Mouse (Mus musculus) R1 (cell line): Measurements from ENCODE around the gene Gm21885.

Source experiments
- DNase-seq: peaks from one replicate; pipeline ENCODE4 v3.0.0-alpha.2; 2018; ENCODE audit warnings: low read depth, low spot score

Gene Gm21885

GRCm38 (mm10) chr11:94268761-94269160 lies 12.9 kb upstream of the Gm21885 start:
- no peak for DNase-seq

DNA sequence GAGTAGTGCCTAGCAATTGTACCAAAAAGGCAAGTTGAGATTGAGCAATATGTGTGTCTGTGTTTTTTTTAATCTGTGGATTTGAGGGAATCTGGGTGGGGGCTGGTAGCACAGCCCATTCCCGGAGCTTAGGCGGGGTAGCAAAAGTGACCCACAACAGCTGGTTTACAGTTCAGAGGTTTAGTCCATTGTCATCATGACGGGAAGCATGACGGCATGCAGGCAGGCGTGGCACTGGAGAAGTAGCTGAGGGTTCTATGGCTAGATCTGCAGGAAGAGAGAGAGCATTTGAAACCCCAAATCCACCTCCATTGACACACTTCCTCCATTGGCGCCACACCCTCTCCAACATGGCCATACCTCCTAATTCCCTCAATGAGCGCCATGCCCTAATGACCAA lies 11.8 kb upstream of the Gm21885 start:
- no peak for DNase-seq

DNA sequence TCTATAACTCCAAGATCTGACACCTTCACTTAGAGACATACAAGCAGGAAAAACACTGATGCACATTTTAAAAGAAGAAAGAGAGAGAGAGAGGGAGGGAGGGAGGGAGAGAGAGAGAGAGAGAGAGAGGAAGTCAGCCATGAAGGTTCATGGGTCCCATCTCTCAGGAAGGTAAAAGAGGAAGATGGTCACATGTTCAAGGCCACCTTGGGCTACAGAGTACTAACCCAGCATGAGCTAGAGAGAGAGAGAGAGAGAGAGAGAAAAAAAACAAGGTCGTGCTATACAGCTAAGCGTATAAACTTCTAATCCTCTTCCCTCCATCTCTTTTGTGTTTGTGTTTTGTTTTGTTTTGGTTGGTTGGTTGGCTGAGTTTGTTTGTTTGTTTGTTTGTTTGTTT lies 10.7 kb upstream of the Gm21885 start:
- no peak for DNase-seq

GRCm38 (mm10) chr11:94272960-94273927 lies 8.4 kb upstream of the Gm21885 start:
- DNase-seq: no peak

DNA sequence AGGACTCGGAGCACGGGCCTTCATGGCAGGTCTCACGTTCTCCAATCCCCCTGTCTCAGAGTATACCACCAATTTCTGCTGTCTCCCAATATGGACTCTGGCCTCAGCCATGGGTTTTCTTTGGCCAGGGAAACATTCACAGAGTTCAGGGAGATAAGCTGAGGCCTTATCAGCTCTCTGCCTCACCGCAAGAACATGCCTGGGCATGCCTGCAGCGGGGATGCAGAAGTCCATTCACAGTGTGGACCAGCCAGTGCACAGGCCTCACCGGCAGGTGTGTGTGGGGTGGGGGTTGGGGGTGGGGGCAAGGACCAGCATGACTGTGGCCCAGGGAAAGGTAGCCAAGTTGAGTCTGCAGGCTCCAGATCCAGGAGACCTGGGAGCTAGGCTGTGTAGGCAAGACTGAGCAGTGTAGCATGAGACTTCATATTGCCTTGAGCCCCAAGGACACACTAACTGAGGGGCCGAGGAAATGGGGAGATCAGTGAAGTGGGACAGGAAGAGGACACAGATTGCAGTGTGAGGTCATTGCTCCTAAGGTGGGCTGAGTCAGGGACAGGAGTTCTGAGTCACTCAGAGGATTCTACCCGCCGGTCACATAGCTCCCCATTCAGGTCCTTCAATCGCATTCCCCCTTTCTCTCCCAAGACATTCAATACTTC lies 7.3 kb upstream of the Gm21885 start:
- DNase-seq: peak; percentile 21

DNA sequence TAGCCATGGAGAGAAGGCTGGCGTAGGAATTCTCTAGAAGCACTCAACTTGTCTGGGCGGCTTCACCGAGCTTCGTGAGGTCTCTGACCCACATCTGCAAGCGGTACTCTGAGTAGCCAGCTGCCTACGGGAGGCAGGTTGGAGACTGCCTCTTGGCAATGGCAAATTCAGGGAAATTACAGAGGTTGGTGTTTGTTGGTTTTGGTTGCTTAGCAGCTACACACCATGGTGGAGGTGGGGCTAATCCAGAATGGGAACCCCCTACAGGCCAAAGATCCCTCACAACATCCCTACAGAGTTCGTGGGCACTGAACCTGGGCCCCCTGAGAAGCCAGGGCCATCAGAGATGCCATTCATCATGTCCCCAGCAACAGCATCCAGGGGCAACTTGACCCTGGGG lies 6.4 kb upstream of the Gm21885 start:
- peak; percentile 40 for DNase-seq

- no peak for DNase-seq
These were observed 6.0 kb upstream of the Gm21885 start for GRCm38 (mm10) chr11:94275686-94276085.

- DNase-seq: peak; percentile 95
These were observed 4.8 kb upstream of the Gm21885 start for GRCm38 (mm10) chr11:94276869-94277337.

GRCm38 (mm10) chr11:94282291-94282690 lies 618 bp downstream of the Gm21885 start:
- DNase-seq: no peak

DNA sequence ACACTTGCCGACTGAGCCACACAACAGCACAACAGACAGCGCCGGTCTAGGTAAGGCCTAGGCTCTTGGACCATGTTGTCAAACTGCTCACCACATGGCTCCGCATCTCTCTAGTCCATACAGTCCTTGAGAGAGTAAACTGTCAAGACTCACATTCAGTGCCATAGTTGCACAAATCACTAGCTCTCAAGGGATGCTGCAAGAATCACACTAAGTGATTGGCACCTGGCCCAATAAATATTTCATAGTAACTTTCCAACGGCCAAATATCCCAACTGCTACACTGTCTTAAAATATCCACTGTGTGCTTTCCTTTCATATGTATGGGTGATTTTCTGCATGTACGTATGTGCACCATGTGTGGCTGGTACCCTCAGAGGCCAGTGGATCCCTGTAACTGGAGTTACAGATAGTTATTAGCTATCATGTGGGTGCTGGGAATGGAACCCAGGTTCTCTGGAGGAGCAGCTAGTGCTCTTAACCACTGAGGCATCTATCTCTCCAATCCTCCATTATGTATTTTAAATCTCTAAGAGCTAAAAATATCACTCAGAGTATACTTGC lies 1.9 kb downstream of the Gm21885 start:
- no peak for DNase-seq

DNA sequence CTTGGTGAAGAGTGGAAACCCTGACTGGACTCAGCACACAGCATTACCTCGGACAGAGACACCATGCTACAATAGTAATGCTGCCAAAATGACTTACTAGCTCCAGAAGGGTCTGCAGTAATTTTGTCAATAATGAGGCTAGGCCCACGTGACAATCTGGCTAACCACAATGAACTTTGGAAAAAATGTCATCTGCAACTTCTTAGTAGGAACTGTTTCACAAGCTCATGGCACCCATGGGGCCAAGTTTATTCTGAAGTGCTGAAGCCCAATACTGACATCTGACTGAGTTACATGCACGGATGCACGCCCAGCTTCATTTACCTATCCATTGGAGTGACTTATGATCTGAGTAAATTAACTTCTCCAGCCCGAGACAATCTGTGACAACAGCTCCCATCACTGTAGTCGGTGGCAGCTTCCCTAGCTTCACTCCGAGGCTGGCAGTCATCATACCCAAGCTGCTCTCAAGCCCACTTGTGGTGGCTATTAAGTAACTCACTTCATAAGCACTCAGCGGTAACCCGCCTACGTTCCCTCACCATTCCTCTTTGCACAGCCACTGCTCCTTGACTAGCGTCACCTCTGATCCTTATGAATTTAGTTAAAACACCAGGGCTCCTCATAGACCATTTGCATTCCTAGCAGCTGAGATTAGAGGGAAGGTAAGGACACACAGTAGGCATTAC lies 4.4 kb downstream of the Gm21885 start:
- DNase-seq: no peak

DNA sequence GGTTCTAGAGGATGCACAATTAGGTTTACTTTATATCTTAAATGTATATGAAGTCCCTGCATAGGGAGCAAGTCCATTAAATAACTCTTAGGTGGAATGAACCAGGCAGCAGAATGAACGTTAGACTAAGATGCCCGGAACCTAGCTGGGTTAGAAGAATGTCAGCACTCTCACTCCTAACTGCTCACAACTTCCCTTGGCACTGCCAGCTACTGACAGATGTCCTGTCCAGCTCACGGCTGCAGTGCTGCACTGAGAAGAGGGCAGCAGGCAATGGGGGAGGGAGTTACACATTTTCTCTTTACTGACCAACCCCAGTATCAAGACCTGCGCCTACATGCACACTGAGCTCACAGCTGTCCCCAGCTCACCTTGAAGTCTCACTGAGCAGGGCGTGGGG lies 5.4 kb downstream of the Gm21885 start:
- no peak for DNase-seq

GRCm38 (mm10) chr11:94290062-94290740 lies 8.5 kb downstream of the Gm21885 start:
- DNase-seq: no peak

- DNase-seq: peak; percentile 54
These were observed 13.5 kb downstream of the Gm21885 start for GRCm38 (mm10) chr11:94294996-94295845.

DNA sequence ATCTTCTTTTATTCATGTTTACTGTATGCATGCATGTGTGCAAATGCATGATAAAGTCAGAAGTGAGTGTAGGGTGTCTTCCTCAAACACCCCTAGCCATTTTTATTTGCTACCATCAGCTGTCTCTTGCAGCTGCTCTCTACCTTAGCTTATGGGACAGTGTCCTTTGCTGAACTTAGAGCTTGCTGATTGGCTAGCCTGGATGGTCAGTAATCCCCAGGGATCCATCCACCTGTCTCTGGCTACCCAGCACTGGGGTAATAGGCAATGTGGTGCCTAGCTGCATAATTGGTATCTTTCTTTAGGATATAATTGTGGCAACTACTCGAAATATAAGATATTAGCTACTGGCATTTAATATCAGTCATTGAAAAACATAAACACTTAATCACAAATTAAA lies 31.1 kb downstream of the Gm21885 start:
- no peak for DNase-seq

DNA sequence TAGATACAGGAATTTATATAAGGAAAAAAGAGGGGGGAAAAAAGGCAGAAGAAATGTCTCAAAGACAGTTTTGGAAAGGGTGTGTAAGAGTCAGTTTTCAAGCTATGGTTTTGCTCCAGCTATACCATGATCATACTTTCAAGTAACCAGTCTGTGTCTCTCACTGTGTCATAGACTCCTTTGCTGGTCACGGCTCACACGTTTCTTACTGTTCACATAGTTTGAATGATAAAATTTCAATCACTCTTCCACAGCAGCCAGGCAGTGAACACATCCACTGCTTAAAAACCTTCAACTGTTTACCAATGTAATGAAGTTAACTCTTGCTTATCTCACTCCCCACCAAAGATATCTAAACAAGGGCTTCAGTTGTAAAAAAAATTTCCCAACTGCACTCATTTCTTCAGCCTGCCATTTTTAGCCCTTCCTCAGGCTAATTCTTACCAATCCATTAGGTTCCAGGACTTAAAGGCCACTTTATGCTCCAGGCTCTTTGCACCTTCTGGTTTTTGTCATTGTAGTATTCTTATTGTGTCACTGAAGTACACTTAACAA lies 32.5 kb downstream of the Gm21885 start:
- no peak for DNase-seq

DNA sequence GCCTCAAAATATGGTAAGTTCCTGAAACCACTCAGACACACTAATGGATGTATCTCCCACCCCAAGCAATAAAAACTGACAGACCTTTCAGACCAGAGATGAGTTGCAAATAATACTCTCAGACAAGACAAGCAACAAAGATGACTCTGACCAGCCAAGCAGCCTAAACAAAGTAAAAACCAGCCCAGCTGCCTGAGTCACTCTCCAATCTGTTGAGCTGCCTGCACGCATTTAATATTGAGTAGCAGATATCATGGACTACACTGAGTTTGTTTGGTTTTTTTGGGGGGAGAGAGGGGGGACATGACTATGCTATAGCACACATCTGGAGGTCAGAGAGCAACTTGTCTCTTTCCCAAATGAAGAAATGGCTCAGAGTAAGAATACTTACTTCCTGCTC lies 33.6 kb downstream of the Gm21885 start:
- DNase-seq: no peak

DNA sequence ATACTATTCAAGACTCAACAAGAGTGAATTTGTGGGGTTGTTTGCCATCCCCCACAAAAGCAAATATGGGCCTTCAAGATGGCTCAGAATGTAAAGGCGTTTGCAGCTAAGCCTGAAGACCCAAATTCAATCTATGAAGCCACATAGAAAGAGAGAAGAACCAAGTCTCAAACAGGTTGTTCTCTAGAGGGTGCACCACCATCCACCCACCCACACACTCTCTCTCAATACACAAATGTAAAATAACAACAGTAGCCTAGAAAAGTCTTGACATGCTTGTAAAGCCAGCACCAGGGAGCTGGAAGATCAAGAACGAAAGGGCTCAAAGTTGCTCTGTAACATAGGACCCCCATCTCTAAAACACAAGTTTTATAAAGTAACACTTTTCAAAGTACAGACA lies 34.9 kb downstream of the Gm21885 start:
- DNase-seq: no peak

DNA sequence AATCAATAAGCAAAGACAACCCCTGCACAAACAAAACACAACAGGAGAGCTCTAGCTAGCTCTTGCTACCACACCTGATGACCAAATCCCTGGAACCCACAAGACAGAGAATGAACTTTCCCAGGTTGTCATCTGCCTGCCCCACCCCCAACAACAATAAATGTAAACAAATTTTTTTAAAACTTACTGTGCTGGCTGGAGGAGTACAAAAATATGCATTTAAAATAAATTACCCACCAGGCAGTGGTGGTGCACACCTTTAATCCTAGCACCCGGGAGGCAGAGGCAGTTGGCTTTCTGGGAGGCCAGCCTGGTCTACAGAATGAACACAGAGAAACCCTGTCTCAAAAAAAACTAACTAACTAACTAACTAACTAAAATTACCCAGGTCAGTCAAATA lies 35.3 kb downstream of the Gm21885 start:
- DNase-seq: no peak

GRCm38 (mm10) chr11:94317515-94317914 lies 35.8 kb downstream of the Gm21885 start:
- no peak for DNase-seq
